Mouse (Mus musculus) forebrain, embryonic 11.5 days (tissue): ENCODE measurements at regions not wholly inside any gene's neighbourhood (a gene's known extent, or its start where the extent isn't known, plus 50 kb on each side); places are given as distances from the start of the nearest gene placed in this dataset.
A peak's percentile ranks its signal among the peaks of the same experiment; 100 is the strongest.

Experiments used
- ATAC-seq: fragments of 200-750 bp; cut with Nextera tagmentation; replicated peaks from 2 replicates; pipeline ENCODE4 v1.8.0; 2017; ENCODE audit warnings: moderate TSS enrichment; ENCODE audit not compliant: low FRiP score
- DNase-seq: peaks from one replicate; pipeline ENCODE4 v3.0.0-alpha.2; 2017; ENCODE audit warnings: low spot score
- H3K27ac ChIP-seq: fragments of 300-500 bp; sonication (generic); 2 replicates; pipeline ENCODE4 v1.5.1; 2014; ENCODE audit warnings: low read depth, low read length
- H3K27me3 ChIP-seq: fragments of 300-500 bp; sonication (generic); 2 replicates; pipeline ENCODE4 v1.6.1; 2014; ENCODE audit warnings: mild to moderate bottlenecking, low read length, mixed read lengths; ENCODE audit not compliant: control insufficient read depth, insufficient read depth
- H3K36me3 ChIP-seq: fragments of 300-500 bp; sonication (generic); 2 replicates; pipeline ENCODE4 v1.6.1; 2014; ENCODE audit warnings: mild to moderate bottlenecking, low read length, moderate library complexity, mixed read lengths; ENCODE audit not compliant: control insufficient read depth, insufficient read depth
- H3K4me1 ChIP-seq: fragments of 300-500 bp; sonication (generic); replicated peaks from 2 replicates; pipeline ENCODE4 v1.6.1; 2014; ENCODE audit warnings: low read length, mixed read lengths; ENCODE audit not compliant: control insufficient read depth, insufficient read depth
- H3K4me2 ChIP-seq: fragments of 300-500 bp; sonication (generic); 2 replicates; pipeline ENCODE4 v1.6.1; 2014; ENCODE audit warnings: low read depth, mild to moderate bottlenecking, low read length, moderate library complexity, mixed read lengths; ENCODE audit not compliant: severe bottlenecking
- H3K4me3 ChIP-seq: fragments of 300-500 bp; sonication (generic); 2 replicates; pipeline ENCODE4 v1.5.1; 2014; ENCODE audit warnings: low read depth, low read length
- H3K9ac ChIP-seq: fragments of 300-500 bp; sonication (generic); 2 replicates; pipeline ENCODE4 v1.6.1; 2014; ENCODE audit warnings: low read length
- H3K9me3 ChIP-seq: fragments of 300-500 bp; sonication (generic); 2 replicates; pipeline ENCODE4 v1.6.1; 2016; ENCODE audit warnings: low read length, mixed read lengths; ENCODE audit not compliant: control insufficient read depth
- WGBS: fragments of 180-500 bp; shearing (Covaris S2); extraction: QIAGEN DNeasy Blood & Tissue Kit; methylation state at CpG from one replicate; pipeline ENCODE4 v1.1.7; 2014; 5-methylcytosine and 5-hydroxymethylcytosine counted together

GRCm38 (mm10) chr13:107187258-107187878 lies 165.4 kb upstream of the Kif2a start:
- DNase-seq (no peak), ATAC-seq (no peak)
- Histone ChIP-seq H3K27me3 (no peaks in the 10 kb centered on the region), H3K4me1 (no peaks in the 10 kb centered on the region), H3K4me3 (no peak overlapping the region), H3K36me3 (no peaks in the 10 kb centered on the region), H3K9me3 (no peaks in the 10 kb centered on the region), H3K9ac (no peak overlapping the region), H3K4me2 (no peak overlapping the region), H3K27ac (no peak overlapping the region)
- WGBS, result 82% methylated on average over 11 of the region's 11 CpGs

GRCm38 (mm10) chr13:107182544-107182943 lies 160.6 kb upstream of the Kif2a start:
- no peaks in the 10 kb centered on the region for H3K36me3 ChIP-seq

GRCm38 (mm10) chr13:107179551-107179950 lies 157.6 kb upstream of the Kif2a start:
- no peak overlapping the region for H3K4me3 ChIP-seq
- no peak overlapping the region for H3K4me2 ChIP-seq
- H3K27me3 ChIP-seq, result no peaks in the 10 kb centered on the region
- H3K9me3 ChIP-seq, result no peaks in the 10 kb centered on the region
- no peaks in the 10 kb centered on the region for H3K4me1 ChIP-seq
- no peak for DNase-seq
- no peaks in the 10 kb centered on the region for H3K36me3 ChIP-seq
- WGBS, result 80% methylated on average over 5 of the region's 5 CpGs
- H3K9ac ChIP-seq, result no peak overlapping the region
- H3K27ac ChIP-seq, result no peak overlapping the region
- ATAC-seq, result no peak

More at GRCm38 (mm10) chr13:107182544-107182943, 160.6 kb upstream of the Kif2a start:
- Histone ChIP-seq H3K4me2 (no peak overlapping the region), H3K4me3 (no peak overlapping the region), H3K9ac (no peak overlapping the region), H3K27me3 (no peaks in the 10 kb centered on the region), H3K9me3 (no peaks in the 10 kb centered on the region), H3K4me1 (no peaks in the 10 kb centered on the region), H3K27ac (no peak overlapping the region)
- peak; percentile 10; the same call in 1 of the 2 replicates for ATAC-seq
- peak; percentile 74 for DNase-seq
- 15% methylated on average over 6 of the region's 6 CpGs for WGBS

- Histone ChIP-seq H3K9ac (no peak overlapping the region), H3K4me2 (no peak overlapping the region), H3K36me3 (no peaks in the 10 kb centered on the region), H3K27ac (no peak overlapping the region), H3K4me1 (no peaks in the 10 kb centered on the region), H3K27me3 (no peaks in the 10 kb centered on the region), H3K4me3 (no peak overlapping the region), H3K9me3 (no peaks in the 10 kb centered on the region)
- WGBS, result 92% methylated on average over 7 of the region's 7 CpGs
- DNase-seq (no peak), ATAC-seq (no peak)
Measured at GRCm38 (mm10) chr13:107177595-107177994, 155.7 kb upstream of the Kif2a start.

GRCm38 (mm10) chr13:107175891-107176290 lies 154.0 kb upstream of the Kif2a start:
- ATAC-seq (no peak), DNase-seq (no peak)
- H3K27me3 ChIP-seq, result no peaks in the 10 kb centered on the region
- H3K4me1 ChIP-seq, result no peaks in the 10 kb centered on the region
- no peaks in the 10 kb centered on the region for H3K9me3 ChIP-seq
- no peak overlapping the region for H3K27ac ChIP-seq
- no peak overlapping the region for H3K4me3 ChIP-seq
- WGBS, result 92% methylated on average over 4 of the region's 4 CpGs
- no peak overlapping the region for H3K9ac ChIP-seq
- H3K4me2 ChIP-seq, result no peak overlapping the region
- no peaks in the 10 kb centered on the region for H3K36me3 ChIP-seq

GRCm38 (mm10) chr13:107168599-107169149 lies 146.7 kb upstream of the Kif2a start:
- H3K4me2 ChIP-seq, result peak overlapping the region; percentile 62
- H3K36me3 ChIP-seq, result no peaks in the 10 kb centered on the region
- H3K27me3 ChIP-seq, result no peaks in the 10 kb centered on the region
- WGBS, result 5% methylated on average over 15 of the region's 15 CpGs
- H3K4me3 ChIP-seq, result peak overlapping the region; percentile 24
- 0 out of 2 replicates have a peak, but pooled peaks cover 2% of the 10 kb centered on the region for H3K4me1 ChIP-seq
- ATAC-seq (peak; percentile 67), DNase-seq (peak; percentile 71)
- H3K9me3 ChIP-seq, result no peaks in the 10 kb centered on the region
- H3K9ac ChIP-seq, result peak overlapping the region; percentile 28
- no peak overlapping the region for H3K27ac ChIP-seq

- Histone ChIP-seq H3K4me2 (peak overlapping the region; percentile 62), H3K9me3 (no peaks in the 10 kb centered on the region), H3K4me1 (0 out of 2 replicates have a peak, but pooled peaks cover 2% of the 10 kb centered on the region), H3K27ac (no peak overlapping the region), H3K36me3 (no peaks in the 10 kb centered on the region), H3K27me3 (no peaks in the 10 kb centered on the region), H3K4me3 (peak overlapping the region; percentile 24), H3K9ac (peak overlapping the region; percentile 28; the same call in 1 of the 2 replicates)
- 50% methylated on average over 10 of the region's 10 CpGs for WGBS
- no peak for DNase-seq
- ATAC-seq, result 0 out of 2 replicates have a peak, but pooled peaks have one; percentile 21
Measured at GRCm38 (mm10) chr13:107167856-107168598, 146.1 kb upstream of the Kif2a start.

GRCm38 (mm10) chr13:107151548-107151947 lies 129.6 kb upstream of the Kif2a start:
- Histone ChIP-seq H3K27me3 (no peaks in the 10 kb centered on the region), H3K4me1 (no peaks in the 10 kb centered on the region), H3K9me3 (no peaks in the 10 kb centered on the region), H3K27ac (no peak overlapping the region), H3K36me3 (no peaks in the 10 kb centered on the region), H3K4me2 (no peak overlapping the region), H3K4me3 (no peak overlapping the region), H3K9ac (no peak overlapping the region)
- WGBS, result 83% methylated on average over 5 of the region's 5 CpGs
- no peak for DNase-seq
- ATAC-seq, result no peak
